Comparison of ENCODE assay signal across 26 mouse cellular contexts in genomic region chr4:37361254-37361653, GRCm38 (mm10).
"Had no signal": no experiment of that assay in that cellular context is flagged by ENCODE, and none has a peak within 500 bp of the region (broad histone marks: within the 10 kb centered on the region; RNA-seq: fewer than 3 reads in every experiment).

No protein-coding gene starts in this region.

- H3K27me3 ChIP-seq: heart, embryonic 12.5 days; hindbrain, embryonic 12.5 days; intestine, embryonic 15.5 days; limb, embryonic 12.5 days; liver, embryonic 13.5 days had no signal

- DNase-seq: gastrocnemius, adult 2 months; gastrocnemius, postnatal 10 days; gastrocnemius, postnatal 25 days; heart, adult 18-20 months; heart, postnatal 10 days; heart, postnatal 4 days; kidney, adult 18-20 months; kidney, adult 8-10 months; kidney, postnatal 10 days; kidney, postnatal 25 days; kidney, postnatal 4 days; liver; liver, embryonic 13.5 days had no signal

- H3K36me3 ChIP-seq: heart, embryonic 10.5 days; heart, embryonic 12.5 days; hindbrain, embryonic 10.5 days; hindbrain, embryonic 12.5 days; intestine, embryonic 15.5 days; limb, embryonic 10.5 days; limb, embryonic 12.5 days; liver, embryonic 13.5 days had no signal

- H3K4me3 ChIP-seq: gastrocnemius, adult 2 months; heart, embryonic 10.5 days; heart, embryonic 12.5 days; hindbrain, embryonic 10.5 days; hindbrain, embryonic 12.5 days; intestine, embryonic 15.5 days; layer of hippocampus, adult 2 months; left cerebral cortex, adult 2 months; limb, embryonic 10.5 days; limb, embryonic 12.5 days; liver, embryonic 13.5 days had no signal

- ATAC-seq: hindbrain, embryonic 16.5 days; inflammation-experienced regulatory T-cells, adult 6 months; intestine, embryonic 15.5 days; intestine, postnatal 0 days had no signal

- H3K9me3 ChIP-seq: heart, embryonic 10.5 days; hindbrain, embryonic 12.5 days; intestine, embryonic 15.5 days; limb, embryonic 12.5 days; liver, embryonic 13.5 days had no signal

- H3K4me1 ChIP-seq: heart, embryonic 10.5 days; heart, embryonic 12.5 days; hindbrain, embryonic 10.5 days; hindbrain, embryonic 12.5 days; intestine, embryonic 15.5 days; limb, embryonic 10.5 days; limb, embryonic 12.5 days; liver, embryonic 13.5 days had no signal

- H3K27ac ChIP-seq: gastrocnemius, adult 2 months; heart, embryonic 10.5 days; hindbrain, embryonic 10.5 days; hindbrain, embryonic 12.5 days; hindbrain, embryonic 14.5 days; intestine, embryonic 15.5 days; layer of hippocampus, adult 2 months; left cerebral cortex, adult 2 months; limb, embryonic 10.5 days; limb, embryonic 12.5 days; liver, embryonic 13.5 days had no signal
